ENCODE assay signal across 8 mouse cellular contexts in the genomic region with DNA sequence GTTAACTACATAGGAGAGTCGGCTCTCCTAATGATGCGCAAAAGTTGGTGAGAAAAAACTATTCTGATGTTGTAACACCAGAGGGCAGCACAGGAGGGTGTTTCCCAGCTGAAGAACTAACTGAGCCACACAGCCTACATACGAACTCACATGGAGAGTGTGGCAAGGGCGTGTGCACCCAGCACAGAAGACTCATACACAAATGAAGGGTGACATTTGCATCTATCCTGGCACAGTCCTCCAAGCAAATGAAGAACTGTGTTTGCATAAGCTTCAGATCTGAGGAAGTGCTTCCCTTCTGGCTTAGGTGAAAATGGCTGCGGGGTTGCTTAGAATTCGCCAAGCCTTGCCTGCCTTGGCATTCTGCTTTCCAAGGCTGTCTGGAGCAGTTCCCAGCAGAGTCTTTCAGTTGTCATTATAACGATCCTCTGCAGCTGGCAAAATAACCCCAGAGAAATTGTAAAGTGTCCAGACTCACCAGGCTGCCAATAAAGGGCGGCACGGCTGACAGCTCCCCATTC. TPM values are rescaled to one million over a fixed set of nuclear protein-coding genes. Genes with fewer than 3 reads are reported as not detected.
DNase-seq lines count a peak whose midpoint lies in the region; ATAC-seq lines count a peak whose summit lies in the region.

No protein-coding gene starts in this region.

- peak overlapping the region; percentile 59 for H3K27ac ChIP-seq in forebrain, embryonic 16.5 days (ENCODE audit: low read length)

- no peaks in the 10 kb centered on the region for H3K9me3 ChIP-seq in forebrain, embryonic 16.5 days (ENCODE audit: control insufficient read depth, low read length)

- WGBS in forebrain, embryonic 16.5 days, result 5% methylated on average over 9 of the region's 9 CpGs

- H3K9ac ChIP-seq in forebrain, embryonic 16.5 days (replicated peaks; ENCODE audit: low read depth, low read length), result no peak overlapping the region

- peak overlapping the region; percentile 12 for H3K4me2 ChIP-seq in forebrain, embryonic 16.5 days (ENCODE audit: low read length)

- H3K4me3 ChIP-seq in forebrain, embryonic 16.5 days (replicated peaks; ENCODE audit: low read length), result no peak overlapping the region

- peak; percentile 36; the same call in 1 of the 2 replicates for ATAC-seq in cerebellum, adult (ENCODE audit: insufficient number of reproducible peaks, low FRiP score, low TSS enrichment)
- ATAC-seq in forebrain, embryonic 16.5 days, result peak; percentile 98
- ATAC-seq in neutrophil, adult 5-6 weeks (ENCODE audit: extremely low read depth, insufficient number of reproducible peaks, low FRiP score, poor library complexity, severe bottlenecking), result peak; percentile 92

- H3K4me1 ChIP-seq in forebrain, embryonic 16.5 days (replicated peaks; ENCODE audit: control insufficient read depth, insufficient read depth, low read length), result peaks cover 11% of the 10 kb centered on the region

- no peaks in the 10 kb centered on the region for H3K36me3 ChIP-seq in forebrain, embryonic 16.5 days (ENCODE audit: control insufficient read depth, insufficient read depth)

- peak; percentile 28 for DNase-seq in urinary bladder, postnatal 25 days (ENCODE audit: low spot score)
- no peak for DNase-seq in urinary bladder, postnatal 4 days (ENCODE audit: low spot score in 2 of 2)
- DNase-seq in kidney, postnatal 14 days, result peak; percentile 46
- DNase-seq in lung, adult 18-20 months, result peak; percentile 27 to 39
- DNase-seq in thymus, postnatal 25 days, result peak; percentile 67

- H3K27me3 ChIP-seq in forebrain, embryonic 16.5 days (replicated peaks; ENCODE audit: control insufficient read depth, insufficient read depth, low read length), result no peaks in the 10 kb centered on the region

RNA-seq across cellular contexts. Expression of a gene that starts 25.4 kb away (rescaled TPM):
- 8.6 and 10.6 TPM in 2 replicates for polyA plus RNA-seq in forebrain, embryonic 16.5 days (2015; fragmentation: Nextera tagmentation; extraction: Ambion mirVana)
- total RNA-seq in neutrophil, adult 5-6 weeks (2017), result 47.4 and 51.3 TPM in 2 replicates

RNA-seq across cellular contexts. Expression of a gene that starts 48.8 kb away (rescaled TPM):
- polyA plus RNA-seq in forebrain, embryonic 16.5 days (2015; fragmentation: Nextera tagmentation; extraction: Ambion mirVana), result 174 and 175 TPM in 2 replicates
- total RNA-seq in neutrophil, adult 5-6 weeks (2017), result 42.5 and 51.2 TPM in 2 replicates

Comparison
In these comparisons a context has a peak if more than half of its experiments do, and no peak if none do; other contexts are left out.
1. DNase-seq: peak in urinary bladder, postnatal 25 days (single experiment), kidney, postnatal 14 days (single experiment), lung, adult 18-20 months (2 of 2) and thymus, postnatal 25 days (single experiment); none in urinary bladder, postnatal 4 days (0 of 2).
2. ATAC-seq: peak in every context shown above with its lines; median percentile 98 in forebrain, embryonic 16.5 days; 92 in neutrophil, adult 5-6 weeks; 36 in cerebellum, adult.